Mouse (Mus musculus): ENCODE measurements around the gene Ntsr1. TPM values are rescaled to one million over a fixed set of nuclear protein-coding genes. Genes with fewer than 3 reads are reported as not detected.

Ntsr1 gene
- total RNA-seq, 1 experiment from 2014 or later = not detected

Other genes with a start within 250 kb of the Ntsr1 start
- gene Rps21, start 242.6 kb upstream of the Ntsr1 start, total RNA-seq (2017) = 3,441 and 4,282 TPM in 2 replicates
- 9.2 and 11.8 TPM in 2 replicates for gene Cables2, start 226.5 kb upstream of the Ntsr1 start, total RNA-seq (2017)
- gene Rbbp8nl, start 210.1 kb upstream of the Ntsr1 start, total RNA-seq (2017) = not detected in 2 replicates
- gene Gata5, start 165.3 kb upstream of the Ntsr1 start, total RNA-seq (2017) = not detected in 2 replicates
- 5.9 and 12.5 TPM in 2 replicates for gene Slco4a1, start 43.7 kb upstream of the Ntsr1 start, total RNA-seq (2017)
- gene Mrgbp, start 81.3 kb downstream of the Ntsr1 start, total RNA-seq (2017) = 31.9 and 43.0 TPM in 2 replicates
- 39.4 and 47.0 TPM in 2 replicates for gene Ogfr, start 89.3 kb downstream of the Ntsr1 start, total RNA-seq (2017)
- gene Col9a3, start 97.8 kb downstream of the Ntsr1 start, total RNA-seq (2017) = not detected in 2 replicates
- gene Tcfl5, start 142.7 kb downstream of the Ntsr1 start, total RNA-seq (2017) = not detected in 2 replicates
- gene Dido1, start 210.0 kb downstream of the Ntsr1 start, total RNA-seq (2017) = 64.8 and 81.1 TPM in 2 replicates
- gene Gid8, start 210.1 kb downstream of the Ntsr1 start, total RNA-seq (2017) = 78.3 and 83.0 TPM in 2 replicates
- gene Slc17a9, start 225.3 kb downstream of the Ntsr1 start, total RNA-seq (2017) = 6.5 and 6.8 TPM in 2 replicates